Mouse (Mus musculus): ENCODE measurements around the gene Olfr1459. TPM values are rescaled to one million over a fixed set of nuclear protein-coding genes. Genes with fewer than 3 reads are reported as not detected.

The Olfr1459 gene
- total RNA-seq (2021), result under 1 TPM; 0.07 to 0.27 TPM

- intact Hi-C loops (cut with DNase I), result no loop called here
- no peak for DNase-seq (ENCODE audit: low spot score in 2 of 2)
Observed at GRCm38 (mm10) chr19:13149449-13149848, at the start of gene Olfr1459. TSS of gene Olfr1459 (minus strand) at chr19:13149549.

- intact Hi-C loops (cut with DNase I), result no loop called here
- no peak for DNase-seq (ENCODE audit: low spot score in 2 of 2)
Observed at GRCm38 (mm10) chr19:13185434-13185833, 36.1 kb upstream of the Olfr1459 start, which contains the start of gene Olfr1462. TSS of gene Olfr1462 (plus strand) at chr19:13185734.

GRCm38 (mm10) chr19:13162700-13163099, 13.4 kb upstream of the Olfr1459 start, which contains the start of gene Olfr1461:
TSS of gene Olfr1461 (plus strand) at chr19:13163000.
- intact Hi-C loops (cut with DNase I), result no loop called here
- DNase-seq (ENCODE audit: low spot score in 2 of 2), result no peak

- intact Hi-C loops (cut with DNase I), result no loop called here
- no peak for DNase-seq (ENCODE audit: low spot score in 2 of 2)
Observed at GRCm38 (mm10) chr19:13106675-13107074, 42.7 kb downstream of the Olfr1459 start, which contains the start of gene Olfr1458. TSS of gene Olfr1458 (minus strand) at chr19:13106775.

GRCm38 (mm10) chr19:13097791-13098190, 51.6 kb downstream of the Olfr1459 start, which contains the start of gene Olfr1457:
TSS of gene Olfr1457 (minus strand) at chr19:13097891.
- no peak for DNase-seq (ENCODE audit: low spot score in 2 of 2)
- intact Hi-C loops (cut with DNase I), result no loop called here

GRCm38 (mm10) chr19:13093908-13094307, 55.4 kb downstream of the Olfr1459 start:
- DNase-seq (ENCODE audit: low spot score in 2 of 2), result no peak
- intact Hi-C loops (cut with DNase I), result no loop called here

Other genes starting within 250 kb of the Olfr1459 start
- gene Olfr1447, start 245.8 kb downstream of the Olfr1459 start, total RNA-seq (2021), result not detected
- gene Olfr1448, start 225.1 kb downstream of the Olfr1459 start, total RNA-seq (2021), result not detected
- gene Olfr1449, start 218.7 kb downstream of the Olfr1459 start, total RNA-seq (2021), result not detected
- gene Olfr1450, start 199.3 kb downstream of the Olfr1459 start, total RNA-seq (2021), result not detected
- not detected for gene Olfr1451, start 154.5 kb downstream of the Olfr1459 start, total RNA-seq (2021)
- not detected for gene Olfr1453, start 121.2 kb downstream of the Olfr1459 start, total RNA-seq (2021)
- gene Olfr1454, start 88.9 kb downstream of the Olfr1459 start, total RNA-seq (2021), result not detected
- gene Olfr1457, start 51.7 kb downstream of the Olfr1459 start, total RNA-seq (2021), result not detected
- not detected for gene Olfr1458, start 42.8 kb downstream of the Olfr1459 start, total RNA-seq (2021)
- not detected for gene Olfr1461, start 13.5 kb upstream of the Olfr1459 start, total RNA-seq (2021)
- not detected for gene Olfr1462, start 36.2 kb upstream of the Olfr1459 start, total RNA-seq (2021)
- not detected for gene Olfr1463, start 81.8 kb upstream of the Olfr1459 start, total RNA-seq (2021)
- gene Olfr1465, start 166.0 kb upstream of the Olfr1459 start, total RNA-seq (2021), result not detected
- gene Olfr1466, start 189.3 kb upstream of the Olfr1459 start, total RNA-seq (2021), result not detected
- not detected for gene Olfr1467, start 212.7 kb upstream of the Olfr1459 start, total RNA-seq (2021)